Mouse (Mus musculus) olfactory bulb, adult 2 months (tissue): ENCODE data around the gene Zfp710.

ENCODE experiments used
- CTCF ChIP-seq: fragments of 200-500 bp; IDR thresholded peaks from 2 replicates; pipeline ENCODE4 v1.5.1; 2012; ENCODE audit warnings: low read depth, mild to moderate bottlenecking, low read length, moderate library complexity; ENCODE audit not compliant: insufficient read depth
- POLR2A ChIP-seq: fragments of 200-500 bp; IDR thresholded peaks from 2 replicates; pipeline ENCODE4 v1.6.1; 2012; ENCODE audit warnings: mild to moderate bottlenecking, low read depth, low read length, moderate library complexity; ENCODE audit not compliant: insufficient read depth

GRCm38 (mm10) chr7:80138375-80138774 lies 113.8 kb downstream of the Zfp710 start:
- no peak for TF ChIP-seq CTCF
- TF ChIP-seq POLR2A, result no peak
